8 mouse cellular contexts compared by ENCODE assay signal in genomic region chr2:30711853-30712498, GRCm38 (mm10).
DNase-seq lines count a peak whose midpoint lies in the region; ATAC-seq and TF ChIP-seq lines count a peak whose summit lies in the region.

No protein-coding gene starts in this region.

- no peak for DNase-seq in Patski (ENCODE audit: low read depth, low spot score)
- DNase-seq in cerebellum, adult 9-11 months, result peak; percentile 92
- peak; percentile 96 for DNase-seq in gastrocnemius, adult 2 months
- DNase-seq in left cerebral cortex, postnatal 14 days (ENCODE audit: low spot score in 2 of 2), result peak; percentile 77 to 82
- DNase-seq in c-Kit-positive CD71-positive TER-119-positive erythroid progenitor cells, embryonic 14.5 days (ENCODE audit: low spot score), result no peak

- TF ChIP-seq POLR2A in small intestine, adult 2 months (IDR thresholded peaks at IDR 0.05; ENCODE audit: low read depth, low read length), result peak; percentile 16; the same call in 1 of the 2 replicates

- H3K4me1 ChIP-seq in hindbrain, embryonic 15.5 days (replicated peaks), result peaks cover 71% of the 10 kb centered on the region
- H3K4me1 ChIP-seq in megakaryocyte, embryonic 14.5 days, result peaks cover 93% of the 10 kb centered on the region
- H3K4me1 ChIP-seq in small intestine, adult 2 months (ENCODE audit: control insufficient read depth, insufficient read depth, insufficient read length, low read length), result peaks cover 28% of the 10 kb centered on the region

- H3K27me3 ChIP-seq in Patski, result no peaks in the 10 kb centered on the region
- H3K27me3 ChIP-seq in hindbrain, embryonic 15.5 days, result no peaks in the 10 kb centered on the region
- H3K27me3 ChIP-seq in megakaryocyte, embryonic 14.5 days (replicated peaks), result peaks cover 35% of the 10 kb centered on the region
- H3K27me3 ChIP-seq in small intestine, adult 2 months (ENCODE audit: control insufficient read depth, insufficient read depth, low read length), result no peaks in the 10 kb centered on the region

- intact Hi-C loops in gastrocnemius, adult 2 months (cut with DNase I), result loop anchor here (5.0 kb wide), 2 partner anchors 55 to 240 kb away; partner anchors contain the start of gene Ier5l
- intact Hi-C loops in left cerebral cortex, postnatal 14 days (cut with DNase I), result no loop called here

- no peak for TF ChIP-seq CTCF in Patski (IDR thresholded peaks at IDR 0.05)
- TF ChIP-seq CTCF in gastrocnemius, adult 2 months (IDR thresholded peaks at IDR 0.05), result no peak
- 0 out of 2 replicates have a peak, but pooled peaks have one; percentile 9 for TF ChIP-seq CTCF in small intestine, adult 2 months (IDR thresholded peaks at IDR 0.05; ENCODE audit: extremely low read depth, insufficient read length, insufficient replicate concordance, low read depth, low read length)

- no peaks in the 10 kb centered on the region for H3K36me3 ChIP-seq in hindbrain, embryonic 15.5 days
- H3K36me3 ChIP-seq in megakaryocyte, embryonic 14.5 days (replicated peaks; ENCODE audit: low read length), result no peaks in the 10 kb centered on the region
- H3K36me3 ChIP-seq in small intestine, adult 2 months (ENCODE audit: control insufficient read depth, insufficient read depth, low read length), result no peaks in the 10 kb centered on the region

- in situ Hi-C loops in Patski (cut with MboI; ENCODE audit: low pct_unique_long_range_greater_than_20kb), result loop anchor here (10.0 kb wide), 1 partner anchor 223 kb away; no protein-coding TSS in a partner anchor

- POLR2A ChIA-PET in Patski (lab: Charles Lee), result interaction anchor here (0.7 to 1.8 kb wide), 4 partner anchors 32 to 55 kb away, joined by 3 to 12 read pairs (median 5); no protein-coding TSS in a partner anchor

- peak; percentile 15 for ATAC-seq in Patski
- peak; percentile 63 for ATAC-seq in hindbrain, embryonic 15.5 days (ENCODE audit: low FRiP score, low read depth)

- peak overlapping the region; percentile 84 for H3K4me3 ChIP-seq in gastrocnemius, adult 2 months
- H3K4me3 ChIP-seq in hindbrain, embryonic 15.5 days, result peak overlapping the region; percentile 42
- H3K4me3 ChIP-seq in megakaryocyte, embryonic 14.5 days (replicated peaks), result peak overlapping the region; percentile 93
- peak overlapping the region; percentile 64 for H3K4me3 ChIP-seq in small intestine, adult 2 months (ENCODE audit: low read depth, low read length)

- under 1% methylated on average over 61 of the region's 63 CpGs for WGBS in hindbrain, embryonic 15.5 days
- under 1% methylated on average over 63 of the region's 63 CpGs for WGBS in small intestine, adult 2 months

- H3K9me3 ChIP-seq in hindbrain, embryonic 15.5 days, result no peaks in the 10 kb centered on the region
- no peaks in the 10 kb centered on the region for H3K9me3 ChIP-seq in megakaryocyte, embryonic 14.5 days

- CTCF ChIA-PET in Patski (lab: Charles Lee), result no interaction called here

- peak overlapping the region; percentile 51 for H3K9ac ChIP-seq in hindbrain, embryonic 15.5 days

- peak overlapping the region; percentile 86 for H3K4me2 ChIP-seq in hindbrain, embryonic 15.5 days

- peak overlapping the region; percentile 96 for H3K27ac ChIP-seq in gastrocnemius, adult 2 months
- peak overlapping the region; percentile 88 for H3K27ac ChIP-seq in hindbrain, embryonic 15.5 days (replicated peaks)
- peak overlapping the region; percentile 91 for H3K27ac ChIP-seq in small intestine, adult 2 months (ENCODE audit: insufficient read depth, low read depth, low read length)

Comparison
In these comparisons a context has a peak if more than half of its experiments do, and no peak if none do; other contexts are left out.
1. DNase-seq: peak in cerebellum, adult 9-11 months (single experiment), gastrocnemius, adult 2 months (single experiment) and left cerebral cortex, postnatal 14 days (2 of 2); none in Patski (single experiment) and c-Kit-positive CD71-positive TER-119-positive erythroid progenitor cells, embryonic 14.5 days (single experiment).
2. H3K4me3 ChIP-seq: peak in every context shown above with its lines; median percentile 93 in megakaryocyte, embryonic 14.5 days; 84 in gastrocnemius, adult 2 months; 64 in small intestine, adult 2 months; 42 in hindbrain, embryonic 15.5 days.
3. Peak in every context shown above with its lines, with median percentiles within 50 percentile points of each other: H3K27ac ChIP-seq.